Mouse (Mus musculus) Patski (cell line): ENCODE measurements around the gene Myl3. TPM values are rescaled to one million over a fixed set of nuclear protein-coding genes. Genes with fewer than 3 reads are reported as not detected.

ENCODE experiments used
- ATAC-seq: fragments of 100-300 bp; one replicate; pipeline ENCODE4 v1.8.0; 2021
- CTCF ChIA-PET: fragments of 350-600 bp; sonication (Branson Sonifier 250); formaldehyde crosslinking; loops from one replicate; lab custom pipeline; 2022; ENCODE audit warnings: inconsistent platforms; lab: Charles Lee
- POLR2A ChIA-PET: fragments of 350-600 bp; sonication (Branson Sonifier 250); formaldehyde crosslinking; loops from one replicate; lab custom pipeline; 2022; ENCODE audit warnings: antibody characterized with exemption, inconsistent platforms; lab: Charles Lee
- DNase-seq: peaks from one replicate; pipeline ENCODE4 v3.0.0-alpha.2; 2011; ENCODE audit warnings: low read depth, low spot score
- H3K27me3 ChIP-seq: fragments of 371-371 bp; one replicate; pipeline ENCODE4 v1.5.1; 2021
- CTCF ChIP-seq: fragments of 100-300 bp; IDR thresholded peaks from one replicate; pipeline ENCODE4 v1.5.1; 2021
- in situ Hi-C: fragments of 300-500 bp; cut with MboI; formaldehyde crosslinking; loops from 3 replicates; pipeline ENCODE4 v1.11.1; 2018; ENCODE audit warnings: low pct_unique_long_range_greater_than_20kb, mixed read lengths
- polyA plus RNA-seq: library from polyadenylated mRNA; unstranded; gene quantifications from one replicate; pipeline ENCODE4 v1.2.3, GENCODE M21; 2021

The Myl3 gene
- polyA plus RNA-seq = 0.19 TPM

GRCm38 (mm10) chr9:110741711-110742294 is at the start of gene Myl3:
Gene Myl3, plus strand, starts transcription at chr9:110741861.
- H3K27me3 ChIP-seq = peaks cover 6% of the 10 kb centered on the region
- DNase-seq (no peak), ATAC-seq (no peak)
- ChIA-PET POLR2A (no interaction called here), CTCF (interaction anchor here (1.5 to 3.3 kb wide), 3 partner anchors 16 to 40 kb away, joined by 4 to 8 read pairs (median 5); no protein-coding TSS in a partner anchor)
- no peak for TF ChIP-seq CTCF
- in situ Hi-C loops = no loop called here

- H3K27me3 ChIP-seq = no peaks in the 10 kb centered on the region
- in situ Hi-C loops = no loop called here
- ATAC-seq = no peak
- no peak for DNase-seq
- ChIA-PET POLR2A (interaction anchor here (1.1 to 1.3 kb wide), 2 partner anchors 10 to 38 kb away, joined by 3 to 4 read pairs; no protein-coding TSS in a partner anchor), CTCF (interaction anchor here (1.2 to 1.4 kb wide), 2 partner anchors 60 to 65 kb away, joined by 3 to 5 read pairs; no protein-coding TSS in a partner anchor)
- TF ChIP-seq CTCF = no peak
Observed at GRCm38 (mm10) chr9:110695165-110695755, 46.4 kb upstream of the Myl3 start.

- ChIA-PET POLR2A (no interaction called here), CTCF (interaction anchor here (0.9 to 1.4 kb wide), 3 partner anchors 11 to 66 kb away, joined by 3 to 5 read pairs (median 3); no protein-coding TSS in a partner anchor)
- in situ Hi-C loops = no loop called here
- ATAC-seq = no peak
- H3K27me3 ChIP-seq = no peaks in the 10 kb centered on the region
- DNase-seq = no peak
- TF ChIP-seq CTCF = no peak
Observed at GRCm38 (mm10) chr9:110696427-110696826, 45.2 kb upstream of the Myl3 start.

- ChIA-PET POLR2A (no interaction called here), CTCF (interaction anchor here (0.9 to 1.0 kb wide), 2 partner anchors 10 to 19 kb away, joined by 3 read pairs; no protein-coding TSS in a partner anchor)
- in situ Hi-C loops = no loop called here
- ATAC-seq = peak; percentile 46
- no peak for TF ChIP-seq CTCF
- DNase-seq = no peak
- no peaks in the 10 kb centered on the region for H3K27me3 ChIP-seq
Observed at GRCm38 (mm10) chr9:110697465-110697864, 44.2 kb upstream of the Myl3 start.

GRCm38 (mm10) chr9:110699574-110699973 is 42.1 kb upstream of the Myl3 start:
- in situ Hi-C loops = no loop called here
- no peaks in the 10 kb centered on the region for H3K27me3 ChIP-seq
- TF ChIP-seq CTCF = no peak
- no peak for DNase-seq
- POLR2A ChIA-PET = interaction anchor here (0.6 kb wide), 1 partner anchor 15 kb away, joined by 3 read pairs; no protein-coding TSS in a partner anchor
- no peak for ATAC-seq
- CTCF ChIA-PET = interaction anchor here (0.9 kb wide), 1 partner anchor 60 kb away, joined by 3 read pairs; no protein-coding TSS in a partner anchor

- CTCF ChIA-PET = interaction anchor here (1.2 to 1.7 kb wide), 3 partner anchors 14 to 70 kb away, joined by 3 to 7 read pairs (median 4); no protein-coding TSS in a partner anchor
- no peaks in the 10 kb centered on the region for H3K27me3 ChIP-seq
- DNase-seq (no peak), ATAC-seq (no peak)
- TF ChIP-seq CTCF = no peak
- POLR2A ChIA-PET = interaction anchor here (0.6 kb wide), 1 partner anchor 36 kb away, joined by 8 read pairs; no protein-coding TSS in a partner anchor
- in situ Hi-C loops = no loop called here
Observed at GRCm38 (mm10) chr9:110701114-110702032, 40.3 kb upstream of the Myl3 start.

GRCm38 (mm10) chr9:110702848-110703247 is 38.8 kb upstream of the Myl3 start:
- ChIA-PET CTCF (interaction anchor here (1.1 to 2.4 kb wide), 5 partner anchors 13 to 78 kb away, joined by 4 to 7 read pairs (median 4); no protein-coding TSS in a partner anchor), POLR2A (no interaction called here)
- ATAC-seq = no peak
- DNase-seq = no peak
- no peak for TF ChIP-seq CTCF
- in situ Hi-C loops = no loop called here
- no peaks in the 10 kb centered on the region for H3K27me3 ChIP-seq

- ATAC-seq = no peak
- CTCF ChIA-PET = interaction anchor here (1.8 to 2.4 kb wide), 2 partner anchors 18 to 72 kb away, joined by 4 to 5 read pairs; no protein-coding TSS in a partner anchor
- POLR2A ChIA-PET = no interaction called here
- no peaks in the 10 kb centered on the region for H3K27me3 ChIP-seq
- no peak for TF ChIP-seq CTCF
- no peak for DNase-seq
- in situ Hi-C loops = no loop called here
Observed at GRCm38 (mm10) chr9:110703951-110704350, 37.7 kb upstream of the Myl3 start.

GRCm38 (mm10) chr9:110706784-110707183 is 34.9 kb upstream of the Myl3 start:
- CTCF ChIA-PET = no interaction called here
- in situ Hi-C loops = no loop called here
- ATAC-seq (no peak), DNase-seq (no peak)
- TF ChIP-seq CTCF = no peak
- POLR2A ChIA-PET = no interaction called here
- no peaks in the 10 kb centered on the region for H3K27me3 ChIP-seq
